Mouse (Mus musculus): ENCODE results near the gene Allc. TPM values are rescaled to one million over a fixed set of nuclear protein-coding genes. Genes with fewer than 3 reads are reported as not detected.
A peak's percentile ranks its signal among the peaks of the same experiment; 100 is the strongest.

Allc gene
- total and polyA plus RNA-seq, 3 experiments = 0.85 to 2.2 TPM; not detected in 1

DNA sequence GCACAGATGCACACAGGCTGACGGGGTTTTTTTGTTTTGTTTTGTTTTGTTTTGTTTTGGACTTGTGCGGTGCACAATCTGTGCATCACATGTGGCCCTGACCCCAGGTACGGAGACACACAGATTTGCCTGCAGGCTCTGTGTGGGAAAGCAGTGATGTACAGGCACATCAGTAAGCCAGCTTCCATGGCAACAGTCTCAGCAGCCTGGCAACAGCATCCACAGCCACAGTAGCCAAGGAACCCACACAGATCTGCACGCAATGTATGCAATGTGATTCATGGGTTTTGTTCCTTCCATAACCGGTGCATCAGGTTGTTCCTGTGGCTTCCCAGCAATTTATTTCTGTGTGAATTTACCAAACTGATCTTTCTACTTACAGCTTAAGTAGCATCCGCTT is 5.6 kb upstream of the Allc start:
- Histone ChIP-seq H3K36me3 (ENCODE audit: control insufficient read depth in 1 of 2, insufficient read depth in 2 of 2, low read length in 2 of 2) (0 out of 4 replicates have a peak, but pooled peaks cover 0 to 3% of the 10 kb centered on the region in 2 experiments), H3K4me1 (ENCODE audit: control insufficient read depth in 1 of 2, insufficient read depth in 2 of 2, low read length in 2 of 2) (peaks cover 0 to 8% of the 10 kb centered on the region in 2 experiments; a peak in 1 of 4 replicates), H3K79me2 (ENCODE audit: control insufficient read depth, insufficient read depth, low read length, poor library complexity) (no peaks in the 10 kb centered on the region), H3K27ac (ENCODE audit: control insufficient read depth, low read depth, low read length) (no peak overlapping the region), H3K9me3 (replicated peaks; ENCODE audit: insufficient read depth, low read length) (no peaks in the 10 kb centered on the region), H3K27me3 (ENCODE audit: control insufficient read depth in 1 of 2, insufficient read depth in 2 of 2, low read length in 2 of 2) (no peaks in the 10 kb centered on the region), H3K9ac (ENCODE audit: control insufficient read depth, low read depth, low read length, poor library complexity, severe bottlenecking) (no peak overlapping the region), H3K4me3 (ENCODE audit: control insufficient read depth in 1 of 2, insufficient read depth in 1 of 2, low read depth in 2 of 2, low read length in 2 of 2) (no peak overlapping the region)
- no peak for DNase-seq (ENCODE audit: low read depth, low spot score)
- TF ChIP-seq ZNF384 (IDR thresholded peaks at IDR 0.05; ENCODE audit: low read depth, low read length) (no peak), MXI1 (IDR thresholded peaks at IDR 0.05; ENCODE audit: low read depth, low read length) (no peak), NELFE (IDR thresholded peaks at IDR 0.05; ENCODE audit: low read depth, low read length) (no peak), NRF1 (IDR thresholded peaks at IDR 0.05; ENCODE audit: insufficient read depth, low read depth, low read length, poor library complexity, severe bottlenecking) (no peak)

DNA sequence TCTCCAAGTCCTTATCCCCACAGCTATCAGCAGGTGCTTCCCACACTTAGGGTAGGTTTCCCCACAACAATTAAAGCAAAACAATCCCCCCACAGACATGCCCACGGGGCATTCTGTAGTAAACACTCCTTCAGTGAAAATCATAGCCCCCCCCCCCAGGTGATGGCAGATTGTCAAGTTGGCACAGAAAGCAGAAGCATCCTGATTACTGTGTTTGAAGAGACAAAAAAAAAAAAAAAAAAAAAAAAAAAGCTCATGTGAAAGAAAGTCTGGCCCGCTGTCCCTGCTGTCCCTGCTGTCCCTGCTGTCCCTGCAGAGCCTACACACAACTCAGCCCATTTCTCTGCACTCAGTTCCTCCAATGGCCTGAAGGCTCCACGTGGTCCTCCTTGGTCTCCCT is 1.7 kb upstream of the Allc start:
- no peak overlapping the region for H3K9ac ChIP-seq (ENCODE audit: control insufficient read depth, low read depth, low read length, poor library complexity, severe bottlenecking)
- peaks cover 3 to 6% of the 10 kb centered on the region in 2 experiments; a peak in 3 of 4 replicates for H3K4me1 ChIP-seq (ENCODE audit: control insufficient read depth in 1 of 2, insufficient read depth in 2 of 2, low read length in 2 of 2)
- no peak overlapping the region for H3K4me3 ChIP-seq (ENCODE audit: control insufficient read depth in 1 of 2, insufficient read depth in 1 of 2, low read depth in 2 of 2, low read length in 2 of 2)
- no peak for DNase-seq (ENCODE audit: low read depth, low spot score)
- no peaks in the 10 kb centered on the region for H3K36me3 ChIP-seq (ENCODE audit: control insufficient read depth in 1 of 2, insufficient read depth in 2 of 2, low read length in 2 of 2)
- no peaks in the 10 kb centered on the region for H3K27me3 ChIP-seq (ENCODE audit: control insufficient read depth in 1 of 2, insufficient read depth in 2 of 2, low read length in 2 of 2)
- no peak overlapping the region for H3K27ac ChIP-seq (ENCODE audit: control insufficient read depth, low read depth, low read length)
- no peaks in the 10 kb centered on the region for H3K79me2 ChIP-seq (ENCODE audit: control insufficient read depth, insufficient read depth, low read length, poor library complexity)
- no peaks in the 10 kb centered on the region for H3K9me3 ChIP-seq (replicated peaks; ENCODE audit: insufficient read depth, low read length)
- TF ChIP-seq RCOR1 (IDR thresholded peaks at IDR 0.05; ENCODE audit: low read depth, low read length) (no peak), ZNF384 (IDR thresholded peaks at IDR 0.05; ENCODE audit: low read depth, low read length) (peak; percentile 78)

DNA sequence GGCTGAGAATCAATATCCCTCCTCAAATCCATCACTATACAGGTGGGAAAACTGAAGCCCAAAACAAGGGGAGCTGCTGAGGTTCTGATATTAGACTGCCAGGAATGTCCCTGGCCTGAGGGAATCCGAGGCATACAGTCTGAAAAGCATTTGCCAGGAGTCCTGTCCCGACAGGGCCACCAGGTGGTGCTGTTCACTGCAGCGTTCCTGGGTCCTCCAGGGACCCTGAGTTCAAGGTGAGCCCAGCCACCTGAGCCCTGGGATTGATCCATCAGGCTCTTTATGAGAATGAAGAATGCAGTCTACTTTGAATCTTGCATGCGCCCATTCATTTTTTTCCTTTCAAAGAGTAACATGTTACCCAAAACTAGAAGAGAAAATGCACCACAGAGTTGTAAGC is 3.2 kb downstream of the Allc start:
- DNase-seq (ENCODE audit: low read depth, low spot score) = peak; percentile 61
- TF ChIP-seq ZNF384 (IDR thresholded peaks at IDR 0.05; ENCODE audit: low read depth, low read length) (peak; percentile 5; the same call in 1 of the 2 replicates), MAFK (IDR thresholded peaks at IDR 0.05; ENCODE audit: borderline replicate concordance, low read depth, low read length) (no peak), MYB (IDR thresholded peaks at IDR 0.05; ENCODE audit: low read depth, low read length) (no peak), KAT2A (conservative IDR thresholded peaks at IDR 0.05; ENCODE audit: low read depth, low read length) (no peak), POLR2AphosphoS5 (IDR thresholded peaks at IDR 0.05; ENCODE audit: borderline replicate concordance, low read depth, low read length) (no peak), ZMIZ1 (IDR thresholded peaks at IDR 0.05; ENCODE audit: low read depth, low read length) (no peak), MXI1 (IDR thresholded peaks at IDR 0.05; ENCODE audit: low read depth, low read length) (no peak), MAZ (IDR thresholded peaks at IDR 0.05; ENCODE audit: low read depth, low read length) (no peak), SMC3 (IDR thresholded peaks at IDR 0.05; ENCODE audit: low read depth, low read length) (peak; percentile 56), HCFC1 (IDR thresholded peaks at IDR 0.05; ENCODE audit: low read depth, low read length) (no peak), ZKSCAN1 (IDR thresholded peaks at IDR 0.05; ENCODE audit: low read depth, low read length) (no peak), CHD2 (IDR thresholded peaks at IDR 0.05; ENCODE audit: low read length) (no peak), UBTF (IDR thresholded peaks at IDR 0.05; ENCODE audit: borderline replicate concordance, insufficient read depth, low read depth, low read length) (no peak), MAX (IDR thresholded peaks at IDR 0.05; ENCODE audit: low read length) (no peak), CTCF (IDR thresholded peaks at IDR 0.05 in 2 of 3, conservative IDR thresholded peaks at IDR 0.05 in 1 of 3; ENCODE audit: control insufficient read depth in 1 of 3, insufficient read depth in 1 of 3, low read depth in 2 of 3, low read length in 3 of 3, poor library complexity in 1 of 3, severe bottlenecking in 1 of 3) (peak; percentile 71 to 87 (median 85)), ZC3H11A (IDR thresholded peaks at IDR 0.05; ENCODE audit: low read depth, low read length) (no peak), POLR2A (IDR thresholded peaks at IDR 0.05; ENCODE audit: control insufficient read depth in 1 of 2, insufficient read depth in 1 of 2, low read depth in 1 of 2, low read length in 2 of 2, poor library complexity in 1 of 2) (no peak), MEF2A (IDR thresholded peaks at IDR 0.05; ENCODE audit: extremely low read depth, insufficient replicate concordance, low read depth, low read length, poor library complexity, severe bottlenecking) (no peak), NRF1 (IDR thresholded peaks at IDR 0.05; ENCODE audit: insufficient read depth, low read depth, low read length, poor library complexity, severe bottlenecking) (no peak), RAD21 (IDR thresholded peaks at IDR 0.05; ENCODE audit: low read depth, low read length) (peak; percentile 71), TCF12 (IDR thresholded peaks at IDR 0.05; ENCODE audit: low read depth, low read length) (no peak)

More for the DNA sequence above, 3.2 kb downstream of the Allc start:
- H3K36me3 ChIP-seq (ENCODE audit: control insufficient read depth in 1 of 2, insufficient read depth in 2 of 2, low read length in 2 of 2) = peaks cover 0 to 22% of the 10 kb centered on the region in 2 experiments; a peak in 2 of 4 replicates
- H3K27ac ChIP-seq (ENCODE audit: control insufficient read depth, low read depth, low read length) = no peak overlapping the region
- no peak overlapping the region for H3K9ac ChIP-seq (ENCODE audit: control insufficient read depth, low read depth, low read length, poor library complexity, severe bottlenecking)
- H3K27me3 ChIP-seq (ENCODE audit: control insufficient read depth in 1 of 2, insufficient read depth in 2 of 2, low read length in 2 of 2) = no peaks in the 10 kb centered on the region
- H3K9me3 ChIP-seq (replicated peaks; ENCODE audit: insufficient read depth, low read length) = no peaks in the 10 kb centered on the region
- no peaks in the 10 kb centered on the region for H3K79me2 ChIP-seq (ENCODE audit: control insufficient read depth, insufficient read depth, low read length, poor library complexity)
- peaks cover 14 to 32% of the 10 kb centered on the region in 2 experiments; a peak in 3 of 4 replicates for H3K4me1 ChIP-seq (ENCODE audit: control insufficient read depth in 1 of 2, insufficient read depth in 2 of 2, low read length in 2 of 2)
- no peak overlapping the region for H3K4me3 ChIP-seq (ENCODE audit: control insufficient read depth in 1 of 2, insufficient read depth in 1 of 2, low read depth in 2 of 2, low read length in 2 of 2)

All from MEL (cell line).